Mouse (Mus musculus) lung, embryonic 14.5 days (tissue): Measurements from ENCODE around the gene Nosip. TPM values are rescaled to one million over a fixed set of nuclear protein-coding genes. Genes with fewer than 3 reads are reported as not detected.
"Not testable (repeated sequence)": the region's sequence is repeated elsewhere in the genome, so short reads cannot be mapped to it uniquely, and the experiment has no call there.

ENCODE experiments used
- ATAC-seq: fragments of 200-750 bp; cut with Nextera tagmentation; 2 replicates; pipeline ENCODE4 v1.8.0; 2017; ENCODE audit warnings: mild to moderate bottlenecking, moderate TSS enrichment, moderate library complexity; ENCODE audit not compliant: insufficient read depth
- DNase-seq: peaks from one replicate; pipeline ENCODE4 v3.0.0-alpha.2; 2015
- H3K27ac ChIP-seq: fragments of 300-500 bp; sonication (generic); 2 replicates; pipeline ENCODE4 v1.5.1; 2014; ENCODE audit warnings: low read depth, mild to moderate bottlenecking, moderate library complexity
- H3K27me3 ChIP-seq: fragments of 300-500 bp; sonication (generic); 2 replicates; pipeline ENCODE4 v1.6.1; 2014; ENCODE audit warnings: low read length, control low read depth; ENCODE audit not compliant: insufficient read depth
- H3K36me3 ChIP-seq: fragments of 300-500 bp; sonication (generic); 2 replicates; pipeline ENCODE4 v1.6.1; 2014; ENCODE audit warnings: control low read depth; ENCODE audit not compliant: insufficient read depth
- H3K4me1 ChIP-seq: fragments of 300-500 bp; sonication (generic); 2 replicates; pipeline ENCODE4 v1.6.1; 2014; ENCODE audit warnings: antibody characterized with exemption, control low read depth; ENCODE audit not compliant: insufficient read depth
- H3K4me2 ChIP-seq: fragments of 300-500 bp; sonication (generic); 2 replicates; pipeline ENCODE4 v1.6.1; 2014; ENCODE audit warnings: mild to moderate bottlenecking
- H3K4me3 ChIP-seq: fragments of 300-500 bp; sonication (generic); 2 replicates; pipeline ENCODE4 v1.5.1; 2014; ENCODE audit warnings: low read depth, low read length
- H3K9ac ChIP-seq: fragments of 300-500 bp; sonication (generic); 2 replicates; pipeline ENCODE4 v1.6.1; 2014
- H3K9me3 ChIP-seq: fragments of 300-500 bp; sonication (generic); 2 replicates; pipeline ENCODE4 v1.6.1; 2016; ENCODE audit warnings: low read depth, low read length, control low read depth
- CTCF ChIP-seq: IDR thresholded peaks from 2 replicates; pipeline ENCODE4 v1.5.1; 2016; ENCODE audit warnings: antibody characterized with exemption, low read depth
- WGBS: fragments of 180-500 bp; shearing (Covaris S2); extraction: QIAGEN DNeasy Blood & Tissue Kit; methylation state at CpG from one replicate; pipeline ENCODE4 v1.1.7; 2014; 5-methylcytosine and 5-hydroxymethylcytosine counted together
- microRNA counts: library from miRNA; unstranded; fragments of <30 nt; microRNA quantifications from one replicate; lab custom pipeline; 2016
- microRNA-seq: library from miRNA; unstranded; fragments of <30 nt; microRNA quantifications from one replicate; pipeline ENCODE4, GENCODE M21; 2016; ENCODE audit warnings: borderline number of aligned reads
- polyA plus RNA-seq: library from polyadenylated mRNA; unstranded; fragments of >200 nt; fragmentation: Nextera tagmentation; extraction: Ambion mirVana; gene quantifications from 2 replicates; pipeline ENCODE4 v1.2.1, GENCODE M21; 2014

Nosip gene
- polyA plus RNA-seq, 1 experiment from 2014 or later, result 68.6 TPM

DNA sequence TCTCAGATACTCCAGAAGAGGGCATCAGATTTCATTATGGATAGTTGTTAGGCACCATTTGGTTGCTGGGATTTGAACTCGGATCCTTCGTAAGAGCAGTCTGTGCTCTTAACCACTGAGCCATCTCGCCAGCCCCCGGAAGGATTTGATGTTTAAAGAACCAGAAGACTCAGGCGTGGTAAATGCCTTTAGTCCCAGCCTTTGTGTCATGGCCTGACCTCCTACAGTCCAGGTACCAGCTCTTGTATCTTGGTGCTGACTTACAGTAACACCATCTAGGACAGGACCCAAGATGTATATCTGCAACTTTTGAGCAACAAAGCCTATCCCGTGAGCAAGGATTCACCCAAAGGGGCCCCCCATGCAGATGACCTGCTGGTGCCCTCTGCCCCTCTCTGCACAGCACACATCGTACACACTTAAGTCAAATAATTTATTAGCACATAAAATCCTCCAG, 62.9 kb downstream of the Nosip start:
- WGBS, result 16% methylated on average over 7 of the region's 7 CpGs
- Histone ChIP-seq H3K27me3 (no peaks in the 10 kb centered on the region), H3K9ac (peak overlapping the region; percentile 33; the same call in 1 of the 2 replicates), H3K36me3 (peaks cover 67% of the 10 kb centered on the region), H3K4me3 (no peak overlapping the region), H3K9me3 (no peaks in the 10 kb centered on the region), H3K27ac (peak overlapping the region; percentile 95), H3K4me1 (peaks cover 19% of the 10 kb centered on the region), H3K4me2 (peak overlapping the region; percentile 92)
- DNase-seq (peak; percentile 80), ATAC-seq (no peak)
- peak; percentile 50 for TF ChIP-seq CTCF

GRCm38 (mm10) chr7:45125649-45126048, 63.4 kb downstream of the Nosip start:
- H3K9me3 ChIP-seq, ATAC-seq, DNase-seq, H3K27me3 ChIP-seq: not testable (repeated sequence)
- Histone ChIP-seq H3K27ac (peak overlapping the region; percentile 95), H3K4me2 (peak overlapping the region; percentile 92), H3K4me1 (peaks cover 19% of the 10 kb centered on the region), H3K36me3 (peaks cover 63% of the 10 kb centered on the region), H3K9ac (peak overlapping the region; percentile 97), H3K4me3 (peak overlapping the region; percentile 67; the same call in 1 of the 2 replicates)
- WGBS, result 58% methylated on average over 5 of the region's 5 CpGs

DNA sequence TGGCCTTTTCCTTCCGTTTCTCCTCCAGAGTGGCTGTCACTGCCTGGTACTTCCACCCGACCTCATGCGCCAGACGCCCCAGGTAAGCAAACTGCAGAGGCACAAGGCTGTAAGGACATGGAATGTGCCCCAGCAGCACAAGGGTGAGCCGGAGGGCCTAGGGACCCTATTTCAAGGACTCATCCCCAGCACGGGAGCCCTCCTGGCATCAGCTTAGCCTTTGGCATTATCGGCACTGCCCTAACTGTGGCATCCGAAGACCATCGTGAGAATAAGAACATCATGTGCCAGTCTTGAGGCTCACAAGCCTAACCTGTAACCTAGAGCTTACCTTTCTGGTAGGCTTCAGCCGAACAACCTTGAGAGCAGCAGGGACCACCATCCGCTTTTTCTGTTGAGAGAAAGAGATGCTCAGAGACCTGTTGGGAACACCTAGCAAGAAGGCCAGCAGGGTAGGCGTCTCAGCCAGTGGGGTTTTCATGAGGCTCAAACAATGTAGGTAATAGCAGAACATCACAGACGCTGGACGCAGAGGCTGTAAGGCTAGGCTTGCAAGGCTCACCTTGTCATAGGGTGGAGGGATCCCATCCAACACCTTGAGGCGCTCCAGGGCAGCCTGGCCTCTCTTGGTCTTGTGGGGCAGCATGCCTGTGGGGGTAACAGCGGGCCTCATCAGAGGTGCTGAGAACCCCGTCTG, 64.1 kb downstream of the Nosip start:
- H3K4me1 ChIP-seq, result peaks cover 19% of the 10 kb centered on the region
- H3K36me3 ChIP-seq, result peaks cover 56% of the 10 kb centered on the region
- TF ChIP-seq CTCF, result no peak
- 66% methylated on average over 17 of the region's 17 CpGs for WGBS
- H3K9ac ChIP-seq, result peak overlapping the region; percentile 97
- H3K27me3 ChIP-seq, result no peaks in the 10 kb centered on the region
- H3K9me3 ChIP-seq, result no peaks in the 10 kb centered on the region
- peak overlapping the region; percentile 67 for H3K4me3 ChIP-seq
- peak overlapping the region; percentile 92 for H3K4me2 ChIP-seq
- ATAC-seq, result no peak
- DNase-seq, result no peak
- H3K27ac ChIP-seq, result peak overlapping the region; percentile 95

GRCm38 (mm10) chr7:45126844-45127699, 64.8 kb downstream of the Nosip start:
- Histone ChIP-seq H3K27me3 (no peaks in the 10 kb centered on the region), H3K9ac (peak overlapping the region; percentile 97), H3K4me3 (peak overlapping the region; percentile 67), H3K27ac (peak overlapping the region; percentile 95), H3K4me2 (peak overlapping the region; percentile 92), H3K36me3 (peaks cover 48% of the 10 kb centered on the region), H3K4me1 (peaks cover 19% of the 10 kb centered on the region), H3K9me3 (no peaks in the 10 kb centered on the region)
- ATAC-seq (no peak), DNase-seq (peak; percentile 46)
- peak; percentile 47 for TF ChIP-seq CTCF
- 27% methylated on average over 21 of the region's 21 CpGs for WGBS

MicroRNAs encoded within 50 kb of the gene (microRNA counts, 519-probe panel; counts per million panel counts)
- 2,841 counts per million, percentile 53 among the panel's probes with 10 or more counts for microRNA mmu-miR-150 (lab: Ali Mortazavi, UCI)

Small RNA genes lying within 50 kb of the gene (microRNA-seq; reads per million reads assigned to microRNA genes)
- gene Mir150 (47.5 reads per million, percentile 40 among the genes with 10 or more reads in this experiment), gene Mir5121 (16.6 reads per million, percentile 30 among the genes with 10 or more reads in this experiment), gene Mir7054 (not detected)

Other genes with a start within 250 kb of the Nosip start
- gene Nup62, start 246.3 kb upstream of the Nosip start, polyA plus RNA-seq, result 65.8 and 68.9 TPM in 2 replicates
- 0.93 and 1.5 TPM in 2 replicates for gene Il4i1, start 246.0 kb upstream of the Nosip start, polyA plus RNA-seq
- gene Atf5, start 245.8 kb upstream of the Nosip start, polyA plus RNA-seq, result 3.1 TPM in 2 replicates
- 61.9 and 76.9 TPM in 2 replicates for gene Akt1s1, start 213.4 kb upstream of the Nosip start, polyA plus RNA-seq
- 60.1 and 73.7 TPM in 2 replicates for gene Tbc1d17, start 213.3 kb upstream of the Nosip start, polyA plus RNA-seq
- 30.3 and 30.7 TPM in 2 replicates for gene Pnkp, start 205.3 kb upstream of the Nosip start, polyA plus RNA-seq
- 386 and 443 TPM in 2 replicates for gene Ptov1, start 192.6 kb upstream of the Nosip start, polyA plus RNA-seq
- 77.9 and 79.5 TPM in 2 replicates for gene Med25, start 169.7 kb upstream of the Nosip start, polyA plus RNA-seq
- 17.7 and 19.1 TPM in 2 replicates for gene Fuz, start 166.3 kb upstream of the Nosip start, polyA plus RNA-seq
- 73.6 and 83.2 TPM in 2 replicates for gene Ap2a1, start 132.9 kb upstream of the Nosip start, polyA plus RNA-seq
- gene Tsks, start 119.2 kb upstream of the Nosip start, polyA plus RNA-seq, result 0.11 and 0.14 TPM in 2 replicates
- gene Cpt1c, start 87.6 kb upstream of the Nosip start, polyA plus RNA-seq, result 14.9 and 15.5 TPM in 2 replicates
- 228 and 238 TPM in 2 replicates for gene Prmt1, start 75.9 kb upstream of the Nosip start, polyA plus RNA-seq
- gene Irf3, start 64.8 kb upstream of the Nosip start, polyA plus RNA-seq, result 78.7 and 83.0 TPM in 2 replicates
- 69.9 and 76.9 TPM in 2 replicates for gene Bcl2l12, start 63.7 kb upstream of the Nosip start, polyA plus RNA-seq
- gene Scaf1, start 46.1 kb upstream of the Nosip start, polyA plus RNA-seq, result 45.9 and 53.6 TPM in 2 replicates
- gene Rras, start 44.5 kb upstream of the Nosip start, polyA plus RNA-seq, result 46.2 and 46.5 TPM in 2 replicates
- 14.2 and 16.2 TPM in 2 replicates for gene Prr12, start 9.5 kb upstream of the Nosip start, polyA plus RNA-seq
- 18.1 and 19.2 TPM in 2 replicates for gene Prrg2, start 248 bp downstream of the Nosip start, polyA plus RNA-seq
- gene Rcn3, start 29.8 kb downstream of the Nosip start, polyA plus RNA-seq, result 344 and 360 TPM in 2 replicates
- gene Fcgrt, start 41.4 kb downstream of the Nosip start, polyA plus RNA-seq, result 56.4 and 57.0 TPM in 2 replicates
- 1,873 and 1,878 TPM in 2 replicates for gene Rps11, start 62.0 kb downstream of the Nosip start, polyA plus RNA-seq
- 1,527 and 1,587 TPM in 2 replicates for gene Rpl13a, start 66.3 kb downstream of the Nosip start, polyA plus RNA-seq
- gene Gm45713, start 73.8 kb downstream of the Nosip start, polyA plus RNA-seq, result 1.2 and 1.4 TPM in 2 replicates
- 0.72 and 1.1 TPM in 2 replicates for gene Flt3l, start 74.0 kb downstream of the Nosip start, polyA plus RNA-seq
- gene Pih1d1, start 91.9 kb downstream of the Nosip start, polyA plus RNA-seq, result 110 and 112 TPM in 2 replicates
- gene Aldh16a1, start 92.2 kb downstream of the Nosip start, polyA plus RNA-seq, result 52.1 and 52.9 TPM in 2 replicates
- 0.09 and 0.97 TPM in 2 replicates for gene Slc17a7, start 101.5 kb downstream of the Nosip start, polyA plus RNA-seq
- not detected in 2 replicates for gene Gfy, start 117.1 kb downstream of the Nosip start, polyA plus RNA-seq
- not detected in 2 replicates for gene Pth2, start 118.6 kb downstream of the Nosip start, polyA plus RNA-seq
- 0.19 and 0.38 TPM in 2 replicates for gene Ccdc155, start 142.5 kb downstream of the Nosip start, polyA plus RNA-seq
- 0.45 TPM in 1 of 2 replicates, not detected in the other for gene Dkkl1, start 149.7 kb downstream of the Nosip start, polyA plus RNA-seq
- 204 and 222 TPM in 2 replicates for gene Tead2, start 153.3 kb downstream of the Nosip start, polyA plus RNA-seq
- 2.1 and 2.9 TPM in 2 replicates for gene Cd37, start 176.7 kb downstream of the Nosip start, polyA plus RNA-seq
- not detected in 2 replicates for gene Slc6a16, start 178.7 kb downstream of the Nosip start, polyA plus RNA-seq
- gene Slc6a21, start 215.1 kb downstream of the Nosip start, polyA plus RNA-seq, result not detected in 2 replicates